Mouse (Mus musculus): ENCODE data around the gene Plppr3. TPM values are rescaled to one million over a fixed set of nuclear protein-coding genes. Genes with fewer than 3 reads are reported as not detected.
A peak's percentile ranks its signal among the peaks of the same experiment; 100 is the strongest.

Gene Plppr3
- total RNA-seq, 2 experiments from 2014 or later = 68.3 to 71.2 TPM

- DNase-seq (ENCODE audit: low spot score in 2 of 2) = peak; percentile 50 to 80
- intact Hi-C loops (cut with DNase I) = loop anchor here (1.0 to 5.0 kb wide), 3 partner anchors 47 to 124 kb away; no protein-coding TSS in a partner anchor
These were observed 39.5 kb downstream of the Plppr3 start for GRCm38 (mm10) chr10:79834769-79835398.

GRCm38 (mm10) chr10:79832786-79833181 is 41.6 kb downstream of the Plppr3 start:
- intact Hi-C loops (cut with DNase I) = loop anchor here (5.0 kb wide), 1 partner anchor 50 kb away; no protein-coding TSS in a partner anchor
- no peak for DNase-seq (ENCODE audit: low spot score in 2 of 2)

GRCm38 (mm10) chr10:79832026-79832785 is 42.2 kb downstream of the Plppr3 start:
- DNase-seq (ENCODE audit: low spot score in 2 of 2) = no peak
- intact Hi-C loops (cut with DNase I) = loop anchor here (5.0 kb wide), 1 partner anchor 50 kb away; no protein-coding TSS in a partner anchor

GRCm38 (mm10) chr10:79831583-79831982 is 42.9 kb downstream of the Plppr3 start:
- intact Hi-C loops (cut with DNase I) = loop anchor here (5.0 kb wide), 1 partner anchor 51 kb away; no protein-coding TSS in a partner anchor

GRCm38 (mm10) chr10:79824413-79824812 is 50.0 kb downstream of the Plppr3 start:
- no peak for DNase-seq (ENCODE audit: low spot score in 2 of 2)
- intact Hi-C loops (cut with DNase I) = no loop called here

More at GRCm38 (mm10) chr10:79831583-79831982, 42.9 kb downstream of the Plppr3 start:
- no peak for DNase-seq (ENCODE audit: low spot score in 2 of 2)

- intact Hi-C loops (cut with DNase I) = no loop called here
- DNase-seq (ENCODE audit: low spot score in 2 of 2) = no peak
These were observed 51.4 kb downstream of the Plppr3 start for GRCm38 (mm10) chr10:79823011-79823410.

GRCm38 (mm10) chr10:79822372-79822771 is 52.1 kb downstream of the Plppr3 start:
- no peak for DNase-seq (ENCODE audit: low spot score in 2 of 2)
- intact Hi-C loops (cut with DNase I) = no loop called here

- intact Hi-C loops (cut with DNase I) = no loop called here
- DNase-seq (ENCODE audit: low spot score in 2 of 2) = no peak
These were observed 52.7 kb downstream of the Plppr3 start for GRCm38 (mm10) chr10:79821731-79822130.

- DNase-seq (ENCODE audit: low spot score in 2 of 2) = no peak
- intact Hi-C loops (cut with DNase I) = no loop called here
These were observed 53.7 kb downstream of the Plppr3 start, which contains the start of gene Misp for GRCm38 (mm10) chr10:79820782-79821181. Gene Misp (plus strand): TSS chr10:79820989.

GRCm38 (mm10) chr10:79820277-79820676 is 54.2 kb downstream of the Plppr3 start:
- intact Hi-C loops (cut with DNase I) = no loop called here
- DNase-seq (ENCODE audit: low spot score in 2 of 2) = no peak

- intact Hi-C loops (cut with DNase I) = no loop called here
- no peak for DNase-seq (ENCODE audit: low spot score in 2 of 2)
These were observed 54.8 kb downstream of the Plppr3 start for GRCm38 (mm10) chr10:79819606-79820005.

- intact Hi-C loops (cut with DNase I) = no loop called here
- no peak for DNase-seq (ENCODE audit: low spot score in 2 of 2)
These were observed 56.2 kb downstream of the Plppr3 start for GRCm38 (mm10) chr10:79818225-79818624.

GRCm38 (mm10) chr10:79817111-79817510 is 57.3 kb downstream of the Plppr3 start:
- DNase-seq (ENCODE audit: low spot score in 2 of 2) = no peak
- intact Hi-C loops (cut with DNase I) = no loop called here

GRCm38 (mm10) chr10:79815671-79816494 is 58.6 kb downstream of the Plppr3 start:
- DNase-seq (ENCODE audit: low spot score in 2 of 2) = no peak
- intact Hi-C loops (cut with DNase I) = no loop called here

GRCm38 (mm10) chr10:79814271-79814842 is 60.1 kb downstream of the Plppr3 start:
- DNase-seq (ENCODE audit: low spot score in 2 of 2) = no peak
- intact Hi-C loops (cut with DNase I) = loop anchor here (5.0 kb wide), 1 partner anchor 37 kb away; the partner anchor contains the start of gene Fstl3

- intact Hi-C loops (cut with DNase I) = loop anchor here (1.0 to 5.0 kb wide), 2 partner anchors 19 to 35 kb away; partner anchors contain the start of genes Fstl3 and Palm
- DNase-seq (ENCODE audit: low spot score in 2 of 2) = peak; percentile 80 to 88
These were observed 62.4 kb downstream of the Plppr3 start for GRCm38 (mm10) chr10:79811736-79812637.
